Mouse (Mus musculus) erythroid progenitor cell, adult 5-6 weeks (primary cell): ENCODE results near the gene Mfap3. TPM values are rescaled to one million over a fixed set of nuclear protein-coding genes. Genes with fewer than 3 reads are reported as not detected.
"Not testable (repeated sequence)": the region's sequence is repeated elsewhere in the genome, so short reads cannot be mapped to it uniquely, and the experiment has no call there.

Experiments
- ATAC-seq: replicated peaks from 2 replicates; pipeline ENCODE4 v1.8.0; 2016; ENCODE audit warnings: moderate number of reproducible peaks, mild to moderate bottlenecking, moderate TSS enrichment, inconsistent platforms; ENCODE audit not compliant: poor library complexity, low FRiP score, severe bottlenecking
- total RNA-seq, 2 experiments: library from RNA; stranded (forward) in 1 of 2; stranded (reverse) in 1 of 2; fragments of 150-400 nt in 1 of 2; fragments of 186-747, 209-891 nt in 1 of 2; gene quantifications; 2 replicates each; pipeline versions ENCODE4 v1.2.3 to v1.2.4; 2015 to 2017; ENCODE audit warnings: low replicate concordance in 2 of 2

Mfap3 gene
- total RNA-seq, 2 experiments from 2014 or later, result 5.2 to 22.6 TPM

GRCm38 (mm10) chr11:57525900-57526299 is 7.4 kb downstream of the Mfap3 start:
- no peak for ATAC-seq

DNA sequence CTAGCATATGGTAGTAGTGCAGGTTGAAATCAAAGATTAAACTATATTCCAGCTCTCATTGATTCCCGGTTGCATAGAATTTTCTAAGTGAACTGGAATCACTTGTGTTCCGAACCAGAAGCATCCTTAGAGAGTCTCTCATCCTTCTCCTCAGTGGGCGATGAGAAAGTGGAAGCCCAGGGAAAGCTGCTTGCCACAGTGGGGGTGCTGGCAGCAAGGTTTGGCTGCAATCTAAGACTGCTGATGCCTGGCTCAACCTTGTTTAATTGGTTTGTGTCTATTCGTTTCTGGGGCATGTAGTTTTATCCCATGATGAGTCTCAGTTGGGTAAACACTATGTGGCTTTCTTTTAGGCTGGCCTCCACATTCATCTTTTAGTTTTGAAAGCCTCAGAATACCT is 9.0 kb downstream of the Mfap3 start:
- no peak for ATAC-seq

GRCm38 (mm10) chr11:57529111-57529510 is 10.6 kb downstream of the Mfap3 start:
- no peak for ATAC-seq

GRCm38 (mm10) chr11:57531300-57531950 is 13.0 kb downstream of the Mfap3 start:
- ATAC-seq, result no peak

DNA sequence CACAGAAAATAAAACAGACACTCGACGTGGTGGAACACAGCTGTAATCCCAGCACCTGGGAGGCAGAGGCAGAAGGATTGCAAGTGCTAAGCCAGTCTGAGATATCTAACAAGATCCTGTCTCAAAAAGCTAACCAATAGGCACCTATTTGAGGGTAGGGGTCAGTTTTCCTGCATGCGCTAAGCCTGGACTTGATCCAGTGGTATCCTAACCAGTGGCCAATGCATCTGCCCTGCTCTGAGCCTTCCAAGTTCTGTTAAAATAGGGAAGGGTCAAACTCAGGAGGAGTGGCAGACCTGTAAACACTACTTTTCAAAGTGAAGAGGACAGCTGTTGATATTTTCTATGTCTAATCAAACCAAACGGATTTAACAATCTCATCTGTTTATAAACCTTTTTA is 13.8 kb downstream of the Mfap3 start:
- ATAC-seq, result no peak

DNA sequence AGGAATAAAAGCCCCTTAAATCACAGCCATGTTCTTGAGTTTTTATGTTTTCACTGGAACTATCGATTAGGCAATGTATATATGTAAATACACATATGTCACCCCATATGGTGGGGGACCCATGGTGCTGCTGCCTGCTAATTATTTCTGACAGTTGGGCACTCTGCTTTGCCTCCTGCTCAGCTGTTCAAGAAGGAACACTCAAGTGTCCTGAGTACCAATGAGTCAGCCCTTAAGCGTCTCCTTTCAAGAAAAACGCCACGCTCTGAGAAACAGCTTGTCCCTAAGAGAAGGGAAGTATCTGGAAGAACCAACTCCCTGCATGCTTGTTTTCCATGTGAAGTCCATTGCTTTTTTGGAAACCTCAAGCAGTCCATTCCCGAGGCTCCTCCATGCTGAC is 17.4 kb downstream of the Mfap3 start:
- ATAC-seq, result no peak

- ATAC-seq, result no peak
These were observed 21.5 kb downstream of the Mfap3 start for GRCm38 (mm10) chr11:57539841-57540418.

GRCm38 (mm10) chr11:57540681-57541080 is 22.2 kb downstream of the Mfap3 start:
- no peak for ATAC-seq

- peak; percentile 79 for ATAC-seq
These were observed 30.4 kb downstream of the Mfap3 start for GRCm38 (mm10) chr11:57548618-57549550.

DNA sequence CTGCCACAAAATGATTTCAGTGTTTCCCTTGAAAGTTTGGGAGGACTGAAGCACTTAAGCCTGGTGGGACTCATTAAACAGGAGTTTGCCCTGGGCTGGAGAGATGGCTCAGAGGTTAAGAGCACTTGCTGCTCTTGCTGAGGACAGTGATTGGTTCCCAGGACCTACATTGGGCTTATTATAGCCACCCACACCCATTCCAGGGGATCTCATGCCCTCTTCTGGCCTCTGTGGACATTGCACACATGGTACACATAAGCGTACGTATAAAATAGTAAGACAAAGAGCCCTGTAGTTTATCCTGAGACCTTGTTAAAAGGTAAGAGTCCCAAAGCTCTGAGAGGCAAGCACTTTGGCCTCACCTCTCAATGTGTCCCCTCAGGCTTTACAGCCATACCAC is 31.8 kb downstream of the Mfap3 start:
- ATAC-seq, result no peak

- ATAC-seq, result no peak
These were observed 32.6 kb downstream of the Mfap3 start for GRCm38 (mm10) chr11:57551016-57551415.

GRCm38 (mm10) chr11:57553015-57553780 is 34.7 kb downstream of the Mfap3 start:
- no peak for ATAC-seq

DNA sequence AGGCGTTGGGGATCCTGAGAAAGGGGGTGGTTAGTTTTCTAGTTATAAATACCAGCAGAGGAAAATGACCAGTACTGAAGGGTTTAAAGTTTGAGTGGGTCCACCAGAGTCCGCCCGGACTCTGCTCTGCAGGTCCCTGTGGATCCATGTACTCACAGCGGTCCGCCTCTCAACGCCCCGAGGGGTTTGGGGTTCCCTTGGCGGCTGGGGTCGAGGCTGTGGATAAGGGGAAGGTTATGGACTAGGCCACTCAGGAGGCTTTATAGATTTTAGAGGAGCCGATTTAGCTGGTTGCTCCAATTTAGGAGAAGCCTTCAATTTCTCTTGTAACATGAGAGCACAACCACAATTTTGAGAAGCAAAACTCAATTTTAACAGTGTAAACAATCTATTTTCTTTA is 39.5 kb downstream of the Mfap3 start:
- ATAC-seq, result not testable (repeated sequence)

DNA sequence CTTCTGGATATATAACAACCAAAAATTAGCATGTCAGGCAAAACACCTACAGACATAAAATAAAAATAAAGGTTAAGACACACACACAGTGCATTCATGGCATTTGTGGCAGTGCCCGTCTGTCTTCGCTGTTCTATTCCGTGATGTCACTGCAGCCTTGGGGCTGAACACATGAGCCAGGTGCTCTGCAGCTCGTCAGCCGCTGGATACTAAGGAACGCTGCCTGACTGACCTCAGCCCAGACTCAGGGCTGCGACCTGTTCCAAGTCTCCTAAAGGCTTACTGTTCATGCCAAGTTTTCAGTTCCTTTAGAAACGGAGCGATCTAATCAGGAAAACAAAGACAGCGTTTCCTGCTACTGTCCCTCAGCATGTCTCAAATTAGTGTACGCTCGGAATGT is 46.1 kb downstream of the Mfap3 start:
- ATAC-seq, result no peak

DNA sequence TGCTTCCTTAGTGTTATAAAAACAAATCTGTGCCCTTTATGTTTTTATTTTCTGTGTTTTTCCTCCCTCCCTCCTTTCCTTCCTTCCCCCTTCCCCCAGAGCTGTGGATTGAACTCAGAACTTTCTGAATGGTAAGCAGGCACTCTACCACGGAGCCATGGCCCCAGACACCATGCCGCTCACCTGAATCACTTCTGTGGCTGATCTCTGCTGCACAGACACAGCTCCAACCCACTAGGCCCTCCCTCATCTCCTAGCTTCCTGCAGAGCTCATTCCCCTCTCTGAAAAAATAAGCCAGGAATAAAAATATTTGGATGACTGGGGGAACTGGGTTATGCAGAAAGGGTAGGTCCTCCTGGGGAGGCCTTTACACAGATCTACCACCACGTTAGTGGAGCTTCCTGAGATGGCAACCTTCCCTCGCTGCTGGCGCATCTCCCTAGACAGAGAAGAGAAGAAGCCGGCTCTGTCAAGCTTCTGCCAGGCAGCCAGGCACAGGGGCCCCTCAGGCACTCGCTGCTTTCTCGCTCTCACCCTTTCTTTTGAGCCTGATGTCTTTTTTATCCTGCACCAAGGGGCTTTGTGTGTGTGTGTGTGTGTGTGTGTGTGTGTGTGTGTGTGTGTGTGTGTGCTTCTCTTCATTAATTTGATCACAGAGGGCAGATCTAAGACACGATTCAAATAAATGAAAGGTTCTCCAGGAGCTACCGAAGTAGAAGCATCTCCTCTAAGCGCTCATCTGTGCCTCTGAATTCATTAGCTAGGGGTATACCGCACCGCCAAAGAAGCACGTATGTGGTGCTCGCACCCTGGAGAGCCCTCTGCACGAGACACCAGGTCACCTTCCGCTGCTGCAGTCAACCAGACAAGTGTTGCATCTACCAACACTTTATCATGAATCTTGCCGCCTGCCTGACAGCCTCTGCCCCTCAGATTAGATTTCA is 47.9 kb downstream of the Mfap3 start:
- ATAC-seq, result no peak

- ATAC-seq, result no peak
These were observed 50.6 kb downstream of the Mfap3 start for GRCm38 (mm10) chr11:57568950-57569490.

DNA sequence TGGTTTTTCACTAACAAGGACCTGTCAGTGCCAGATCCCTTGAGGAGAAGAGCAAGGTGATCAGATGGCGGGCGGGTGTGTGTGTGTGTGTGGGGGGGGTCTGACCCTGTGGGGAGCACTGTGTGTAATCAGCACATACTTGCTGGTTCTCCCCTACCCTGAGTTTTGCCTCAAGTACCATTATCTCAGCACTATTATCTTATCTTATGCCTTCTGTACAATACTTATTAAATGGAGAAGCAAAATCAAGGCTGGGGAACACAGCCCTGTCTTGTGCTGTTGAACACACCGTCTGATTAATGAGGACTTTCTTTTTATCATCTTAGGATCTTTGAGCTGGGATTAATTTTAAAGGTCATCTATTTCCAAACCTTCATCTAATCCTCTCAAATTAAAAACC is 52.6 kb downstream of the Mfap3 start:
- ATAC-seq, result no peak

- no peak for ATAC-seq
These were observed 55.3 kb downstream of the Mfap3 start for GRCm38 (mm10) chr11:57573686-57574274.
